Comparison of ENCODE assay signal across 19 mouse cellular contexts in the genomic region with DNA sequence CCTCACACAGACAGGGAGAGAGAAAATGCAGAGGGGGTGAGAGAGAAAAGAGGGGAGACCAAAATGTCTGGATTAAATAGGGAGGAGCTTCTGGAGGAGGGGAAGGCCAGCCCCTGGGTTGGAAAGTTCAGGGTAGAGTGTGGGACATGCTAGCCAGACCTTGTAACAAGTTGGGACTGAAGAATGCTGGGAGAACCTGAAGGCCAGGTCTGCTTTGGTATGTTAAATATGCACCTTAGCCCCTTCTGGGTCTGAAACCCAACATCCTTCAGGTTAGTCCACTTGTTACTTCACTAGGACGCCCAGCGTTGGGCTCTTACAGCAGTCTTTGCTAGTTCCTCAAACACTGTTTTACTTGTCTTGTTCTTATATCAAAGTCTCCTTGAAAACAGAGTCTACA.
"Had no signal": no experiment of that assay in that cellular context is flagged by ENCODE, and none has a peak within 500 bp of the region (broad histone marks: within the 10 kb centered on the region; RNA-seq: fewer than 3 reads in every experiment).

No protein-coding gene starts in this region.

- DNase-seq: lung, postnatal 36 days; midbrain, embryonic 14.5 days; retina, postnatal 1 day; right cerebral cortex, adult 18-20 months; right cerebral cortex, postnatal 25 days; right cerebral cortex, postnatal 4 days; spleen, adult 18-20 months; thymus, adult 18-20 months; thymus, postnatal 14 days; thymus, postnatal 36 days had no signal

- H3K4me3 ChIP-seq: limb, embryonic 15.5 days; liver, embryonic 12.5 days; midbrain, embryonic 10.5 days; midbrain, embryonic 12.5 days; myocyte; neural tube, embryonic 13.5 days; neural tube, embryonic 15.5 days had no signal

- H3K9ac ChIP-seq: limb, embryonic 15.5 days; liver, embryonic 12.5 days; liver, embryonic 14.5 days; midbrain, embryonic 12.5 days; neural tube, embryonic 13.5 days; neural tube, embryonic 15.5 days had no signal

- ATAC-seq: liver, embryonic 12.5 days; midbrain, embryonic 16.5 days had no signal

- H3K4me2 ChIP-seq: limb, embryonic 15.5 days; liver, embryonic 12.5 days; midbrain, embryonic 12.5 days; neural tube, embryonic 13.5 days; neural tube, embryonic 15.5 days had no signal

- H3K9me3 ChIP-seq: limb, embryonic 15.5 days; liver, embryonic 12.5 days; midbrain, embryonic 10.5 days; midbrain, embryonic 12.5 days; neural tube, embryonic 13.5 days; neural tube, embryonic 15.5 days had no signal

- H3K36me3 ChIP-seq: limb, embryonic 15.5 days; liver, embryonic 12.5 days; midbrain, embryonic 10.5 days; midbrain, embryonic 12.5 days; neural tube, embryonic 13.5 days; neural tube, embryonic 15.5 days had no signal

- H3K27ac ChIP-seq: limb, embryonic 15.5 days; liver, embryonic 12.5 days; liver, embryonic 14.5 days; midbrain, embryonic 10.5 days; midbrain, embryonic 12.5 days; neural tube, embryonic 13.5 days; neural tube, embryonic 15.5 days had no signal

- H3K27me3 ChIP-seq: limb, embryonic 15.5 days; liver, embryonic 12.5 days; neural tube, embryonic 13.5 days; neural tube, embryonic 15.5 days had no signal

- H3K4me1 ChIP-seq: limb, embryonic 15.5 days; liver, embryonic 12.5 days; midbrain, embryonic 12.5 days; neural tube, embryonic 13.5 days; neural tube, embryonic 15.5 days had no signal
